Mouse (Mus musculus) CH12F3 (cell line): Measurements from ENCODE around the gene Olfr1061.
"Not testable (repeated sequence)": the region's sequence is repeated elsewhere in the genome, so short reads cannot be mapped to it uniquely, and the experiment has no call there.

Source experiments
- in situ Hi-C: fragments of 300-500 bp; cut with MboI; formaldehyde crosslinking; loops from 2 replicates; pipeline ENCODE4 v1.14.3; 2020; ENCODE audit warnings: low sequenced_read_pairs

Olfr1061 gene

DNA sequence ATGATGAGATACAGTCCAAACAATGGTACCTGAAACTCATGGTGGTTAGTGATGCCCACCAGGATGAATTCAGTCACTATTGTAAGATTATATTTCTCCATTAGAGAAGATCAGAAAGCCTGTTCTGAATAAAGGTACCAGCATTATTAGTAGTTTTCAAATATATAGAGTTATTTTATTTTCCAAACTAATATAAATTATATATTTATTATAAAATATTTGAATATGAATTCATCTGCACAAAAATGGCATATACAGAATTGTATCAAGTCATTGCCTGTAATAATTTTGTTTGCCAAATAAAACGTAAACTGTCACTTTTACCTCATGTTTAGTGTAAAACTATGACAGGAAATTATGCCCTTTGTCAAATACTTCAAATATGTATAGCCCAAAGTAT, at the start of gene Olfr1061:
Gene Olfr1061, minus strand, starts transcription at position 101 of the 400 bp plus-strand sequence.
- in situ Hi-C loops, result no loop called here

DNA sequence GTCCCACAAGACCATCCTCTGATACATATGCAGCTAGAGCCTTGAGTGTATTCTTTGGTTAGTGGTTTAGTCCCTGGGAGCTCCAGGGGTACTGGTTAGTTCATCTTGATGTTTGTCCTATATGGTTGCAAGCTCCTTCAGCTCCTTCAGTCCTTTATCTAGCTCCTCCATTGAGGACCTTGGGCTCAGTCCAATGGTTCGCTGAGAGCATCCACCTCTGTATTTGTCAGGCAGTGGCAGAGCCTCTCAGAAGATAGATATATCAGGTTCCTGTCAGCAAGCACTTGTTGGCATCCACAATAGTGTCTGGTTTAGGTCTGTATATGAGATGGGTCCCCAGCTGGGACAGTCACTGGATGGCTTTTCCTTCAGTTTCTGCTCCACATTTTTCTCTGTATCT, 46.6 kb upstream of the Olfr1061 start:
- in situ Hi-C loops, result no loop called here

DNA sequence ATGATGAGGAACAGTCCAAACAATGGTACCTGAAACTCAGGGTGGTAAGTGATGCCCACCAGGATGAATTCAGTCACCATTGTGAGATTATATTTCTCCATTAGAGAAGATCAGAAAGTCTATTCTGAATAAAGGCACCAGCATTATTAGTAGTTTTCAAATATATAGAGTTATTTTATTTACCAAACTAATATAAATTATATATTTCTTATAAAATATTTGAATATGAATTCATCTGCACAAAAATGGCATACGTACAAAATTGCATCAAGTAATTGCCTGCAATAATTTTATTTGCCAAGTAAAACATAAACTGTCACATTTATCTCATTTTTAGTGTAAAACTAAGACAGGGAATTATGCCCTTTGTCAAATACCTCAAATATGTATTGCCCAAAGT, 42.3 kb upstream of the Olfr1061 start, which contains the start of gene Olfr1066:
Gene Olfr1066, minus strand, starts transcription at position 101 of the 400 bp plus-strand sequence.
- in situ Hi-C loops, result no loop called here

DNA sequence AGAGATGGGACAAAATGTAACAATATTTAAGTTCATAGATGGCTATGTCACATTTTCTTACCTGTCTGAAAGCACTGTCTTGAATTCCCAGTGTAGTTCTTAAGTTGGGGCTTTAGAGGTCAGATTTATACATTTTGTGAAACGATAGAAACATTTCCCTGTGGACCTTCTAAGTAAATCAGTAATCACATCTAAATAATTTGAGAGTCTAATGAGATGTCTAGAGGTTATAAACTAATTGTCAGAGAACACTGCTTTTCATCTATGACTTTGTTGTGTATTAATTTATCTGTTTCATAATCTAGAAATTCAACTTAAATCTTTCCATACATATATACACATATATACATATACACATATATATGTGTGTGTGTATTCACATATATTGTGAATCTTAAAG, 36.6 kb upstream of the Olfr1061 start, which contains the start of gene Olfr1065:
Gene Olfr1065, minus strand, starts transcription at position 101 of the 400 bp plus-strand sequence.
- in situ Hi-C loops, result not testable (repeated sequence)

DNA sequence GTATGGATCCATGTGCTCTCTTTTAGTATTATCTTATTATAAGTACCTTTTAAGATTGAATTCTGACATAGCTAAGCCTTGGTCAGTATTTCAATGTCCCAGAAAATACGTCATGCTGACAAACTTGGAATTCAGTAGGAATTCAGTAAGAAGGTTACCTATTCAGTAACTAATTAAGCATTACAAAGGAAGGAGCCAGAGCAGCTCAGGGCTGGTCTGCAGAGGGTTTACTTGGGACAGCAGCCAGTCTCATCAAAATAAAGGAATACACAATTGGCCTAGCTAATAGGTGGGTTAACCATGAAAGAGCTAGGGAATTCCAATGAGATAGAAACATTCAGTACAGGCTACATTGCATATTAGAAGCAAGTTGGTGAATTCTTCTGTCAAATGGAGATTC, 28.3 kb upstream of the Olfr1061 start:
- in situ Hi-C loops, result not testable (repeated sequence)

DNA sequence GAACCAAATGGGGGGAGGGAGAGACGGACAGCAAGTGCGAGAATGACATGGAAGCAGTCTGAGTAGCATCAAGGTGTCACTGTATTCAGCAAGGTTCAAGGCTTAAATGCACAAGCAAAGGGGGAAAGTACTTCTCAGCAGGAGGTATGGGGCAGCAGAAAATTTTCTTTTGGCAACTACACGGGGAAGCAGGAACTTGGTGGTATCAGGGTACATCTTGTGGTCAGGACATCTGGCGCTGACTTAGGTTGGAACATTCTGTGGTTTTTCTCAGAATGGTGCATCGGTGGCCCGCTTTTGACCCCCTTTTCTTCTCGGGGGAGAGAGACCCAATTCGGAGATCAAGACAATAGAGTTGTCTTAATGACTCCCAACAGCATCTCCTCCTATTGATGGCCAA, 14.7 kb upstream of the Olfr1061 start:
- in situ Hi-C loops, result not testable (repeated sequence)

DNA sequence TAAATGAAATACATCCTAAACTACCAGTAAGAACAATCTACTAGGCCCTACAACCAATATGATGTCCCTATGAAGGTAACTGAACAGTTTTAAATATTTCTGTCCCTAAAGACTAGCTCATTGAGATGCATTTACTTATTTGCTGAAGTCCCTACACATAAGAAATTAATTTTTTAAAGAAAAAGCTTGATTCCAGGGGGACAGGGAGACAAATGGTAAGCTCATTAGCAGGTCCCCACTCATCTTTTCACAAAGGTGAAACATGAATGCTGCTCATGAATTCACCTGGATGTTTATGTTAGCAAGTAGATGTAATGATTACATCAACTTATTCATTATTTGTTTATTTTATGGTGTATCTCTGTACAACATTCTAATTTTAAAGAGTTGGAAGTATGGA, 12.8 kb upstream of the Olfr1061 start, which contains the start of gene Olfr1062:
Gene Olfr1062, minus strand, starts transcription at position 101 of the 400 bp plus-strand sequence.
- in situ Hi-C loops, result not testable (repeated sequence)

DNA sequence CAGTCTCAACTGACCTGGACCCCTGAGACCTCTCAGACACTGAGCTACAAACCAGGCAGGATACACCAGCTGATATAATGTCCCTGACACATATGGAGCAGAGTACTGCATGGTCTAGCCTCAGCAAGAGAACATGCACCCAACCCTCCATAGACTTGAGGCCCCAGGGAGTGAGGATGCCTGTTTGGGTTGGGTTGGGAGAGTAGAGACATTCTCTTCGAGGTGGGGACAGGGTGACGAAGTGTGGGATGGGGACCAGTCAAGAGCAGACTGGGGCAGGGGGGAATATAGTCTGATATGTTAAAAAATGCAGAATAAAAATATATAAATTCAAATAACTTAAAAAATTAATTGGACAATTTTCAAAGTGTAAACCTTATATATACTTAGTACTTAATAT, 18.7 kb downstream of the Olfr1061 start:
- in situ Hi-C loops, result no loop called here

DNA sequence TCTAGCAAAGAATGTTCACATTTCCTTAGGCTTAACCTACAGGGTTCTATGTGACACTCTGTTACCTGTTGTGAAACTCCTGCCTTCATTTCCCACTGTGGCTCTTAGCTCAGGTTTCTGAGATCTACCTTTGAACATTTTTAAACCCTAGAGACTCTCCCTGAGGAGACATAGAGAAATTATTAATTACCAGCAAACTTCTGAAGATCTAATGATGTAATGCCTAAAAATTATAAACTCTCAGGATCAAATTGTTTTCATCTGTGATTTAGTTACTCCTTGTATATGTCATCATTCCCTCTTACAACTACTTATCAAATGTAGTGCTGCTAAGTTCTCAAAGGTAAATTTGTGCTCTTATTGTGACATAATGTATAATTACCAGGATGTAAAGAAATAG, 25.4 kb downstream of the Olfr1061 start, which contains the start of gene Olfr1058:
Gene Olfr1058, minus strand, starts transcription at position 101 of the 400 bp plus-strand sequence.
- in situ Hi-C loops, result not testable (repeated sequence)

DNA sequence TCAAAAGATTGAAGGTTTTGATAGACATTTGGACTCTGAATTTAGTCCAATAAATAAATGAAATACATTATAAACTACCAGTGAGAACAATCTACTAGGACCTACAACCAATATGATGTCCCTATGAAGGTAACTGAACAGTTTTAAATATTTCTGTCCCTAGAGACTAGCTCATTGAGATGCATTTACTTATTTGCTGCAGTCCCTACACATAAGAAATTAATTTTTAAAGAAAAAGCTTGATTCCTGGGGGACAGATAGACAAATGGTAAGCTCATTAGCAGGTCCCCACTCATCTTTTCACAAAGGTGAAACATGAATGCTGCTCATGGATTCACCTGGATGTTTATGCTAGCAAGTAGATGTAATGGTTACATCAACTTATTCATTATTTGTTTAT, 35.6 kb downstream of the Olfr1061 start, which contains the start of gene Olfr1057:
Gene Olfr1057, minus strand, starts transcription at position 101 of the 400 bp plus-strand sequence.
- in situ Hi-C loops, result no loop called here

DNA sequence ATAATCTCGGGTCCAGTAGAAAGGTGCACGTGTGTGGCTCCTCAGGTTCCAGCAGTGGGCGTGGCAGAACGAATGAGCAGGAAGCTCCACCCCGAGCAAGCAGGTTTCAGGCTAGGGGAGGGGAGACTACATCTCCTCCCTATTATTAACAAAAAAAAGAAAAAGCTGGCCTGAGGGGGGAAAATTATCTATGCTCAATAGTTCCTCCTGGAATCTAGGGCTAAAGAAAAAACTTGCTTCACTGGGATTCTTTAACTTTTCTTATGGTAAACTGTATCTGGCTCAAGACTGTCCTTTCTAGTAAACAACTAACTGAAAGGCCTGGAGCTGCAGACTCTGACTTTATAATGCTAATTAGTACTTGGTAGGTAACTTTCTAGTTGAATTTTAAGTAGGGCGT, 47.5 kb downstream of the Olfr1061 start:
- in situ Hi-C loops, result not testable (repeated sequence)
